Mouse (Mus musculus): ENCODE measurements around the gene Prmt2. TPM values are rescaled to one million over a fixed set of nuclear protein-coding genes. Genes with fewer than 3 reads are reported as not detected.
A peak's percentile ranks its signal among the peaks of the same experiment; 100 is the strongest.

Prmt2 gene
- polyA plus RNA-seq (2016; fragmentation: Nextera tagmentation; extraction: Ambion mirVana), result 72.6 and 94.9 TPM in 2 replicates

- Histone ChIP-seq H3K36me3 (peaks cover 6% of the 10 kb centered on the region; the same call in 1 of the 2 replicates), H3K9me3 (replicated peaks) (no peaks in the 10 kb centered on the region), H3K27ac (replicated peaks) (peak within 1 kb of the TSS; percentile 87), H3K4me3 (peak within 1 kb of the TSS; percentile 73), H3K27me3 (ENCODE audit: low read depth, poor library complexity, severe bottlenecking) (peaks cover 5% of the 10 kb centered on the region; the same call in 1 of the 2 replicates), H3K4me1 (peaks cover 21% of the 10 kb centered on the region)
- DNase-seq (ENCODE audit: low spot score), result peak; percentile 93
- under 1% methylated on average over 47 of the region's 47 CpGs for WGBS
Measured at GRCm38 (mm10) chr10:76237341-76238225, at the start of gene Prmt2. Prmt2 (minus strand) TSS chr10:76237865.

GRCm38 (mm10) chr10:76278541-76279097 is 41.0 kb upstream of the Prmt2 start:
- Histone ChIP-seq H3K4me3 (no peak overlapping the region), H3K9me3 (replicated peaks) (no peaks in the 10 kb centered on the region), H3K36me3 (peaks cover 70% of the 10 kb centered on the region), H3K27me3 (ENCODE audit: low read depth, poor library complexity, severe bottlenecking) (no peaks in the 10 kb centered on the region), H3K27ac (replicated peaks) (no peak overlapping the region), H3K4me1 (no peaks in the 10 kb centered on the region)
- 79% methylated on average over 5 of the region's 5 CpGs for WGBS
- no peak for DNase-seq (ENCODE audit: low spot score)

GRCm38 (mm10) chr10:76275256-76275655 is 37.6 kb upstream of the Prmt2 start:
- DNase-seq (ENCODE audit: low spot score), result no peak
- Histone ChIP-seq H3K4me3 (no peak overlapping the region), H3K27me3 (ENCODE audit: low read depth, poor library complexity, severe bottlenecking) (no peaks in the 10 kb centered on the region), H3K27ac (replicated peaks) (no peak overlapping the region), H3K36me3 (peaks cover 77% of the 10 kb centered on the region), H3K4me1 (no peaks in the 10 kb centered on the region), H3K9me3 (replicated peaks) (no peaks in the 10 kb centered on the region)
- WGBS, result 85% methylated on average over 10 of the region's 10 CpGs

GRCm38 (mm10) chr10:76271238-76271637 is 33.6 kb upstream of the Prmt2 start:
- Histone ChIP-seq H3K4me3 (no peak overlapping the region), H3K27ac (replicated peaks) (no peak overlapping the region), H3K36me3 (peaks cover 81% of the 10 kb centered on the region), H3K9me3 (replicated peaks) (no peaks in the 10 kb centered on the region), H3K4me1 (no peaks in the 10 kb centered on the region), H3K27me3 (ENCODE audit: low read depth, poor library complexity, severe bottlenecking) (no peaks in the 10 kb centered on the region)
- DNase-seq (ENCODE audit: low spot score), result no peak
- 59% methylated on average over 8 of the region's 8 CpGs for WGBS

DNA sequence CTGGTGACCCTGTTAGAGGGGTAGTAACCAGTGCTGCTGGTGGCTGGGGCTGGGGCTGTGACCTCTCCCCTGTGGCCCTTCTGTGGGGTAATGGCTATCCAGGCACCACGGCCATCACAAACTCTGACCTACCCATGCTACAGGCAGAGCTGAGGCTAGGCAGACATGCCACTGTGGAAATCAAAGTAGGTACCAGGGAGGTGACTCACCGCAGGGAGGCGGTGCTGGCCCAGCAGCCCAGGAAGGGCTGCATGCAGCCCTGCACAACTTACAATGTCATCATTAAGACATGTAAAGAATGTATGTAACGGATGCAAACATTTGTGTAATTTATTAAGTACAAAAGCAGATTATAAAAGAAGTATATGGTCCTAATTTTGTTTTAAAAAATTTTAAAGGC is 24.8 kb upstream of the Prmt2 start:
- DNase-seq (ENCODE audit: low spot score), result no peak
- Histone ChIP-seq H3K4me1 (peaks cover 24% of the 10 kb centered on the region), H3K4me3 (no peak overlapping the region), H3K9me3 (replicated peaks) (no peaks in the 10 kb centered on the region), H3K27ac (replicated peaks) (no peak overlapping the region), H3K27me3 (ENCODE audit: low read depth, poor library complexity, severe bottlenecking) (no peaks in the 10 kb centered on the region), H3K36me3 (peaks cover 27% of the 10 kb centered on the region)
- WGBS, result 64% methylated on average over 4 of the region's 4 CpGs

- no peak for DNase-seq (ENCODE audit: low spot score)
- H3K36me3 ChIP-seq, result peaks cover 22% of the 10 kb centered on the region
- peaks cover 24% of the 10 kb centered on the region for H3K4me1 ChIP-seq
- no peaks in the 10 kb centered on the region for H3K9me3 ChIP-seq (replicated peaks)
- H3K4me3 ChIP-seq, result no peak overlapping the region
- H3K27ac ChIP-seq (replicated peaks), result no peak overlapping the region; the same call in 1 of the 2 replicates
- H3K27me3 ChIP-seq (ENCODE audit: low read depth, poor library complexity, severe bottlenecking), result no peaks in the 10 kb centered on the region
- WGBS, result 83% methylated on average over 3 of the region's 3 CpGs
Measured at GRCm38 (mm10) chr10:76261447-76261846, 23.8 kb upstream of the Prmt2 start.

DNA sequence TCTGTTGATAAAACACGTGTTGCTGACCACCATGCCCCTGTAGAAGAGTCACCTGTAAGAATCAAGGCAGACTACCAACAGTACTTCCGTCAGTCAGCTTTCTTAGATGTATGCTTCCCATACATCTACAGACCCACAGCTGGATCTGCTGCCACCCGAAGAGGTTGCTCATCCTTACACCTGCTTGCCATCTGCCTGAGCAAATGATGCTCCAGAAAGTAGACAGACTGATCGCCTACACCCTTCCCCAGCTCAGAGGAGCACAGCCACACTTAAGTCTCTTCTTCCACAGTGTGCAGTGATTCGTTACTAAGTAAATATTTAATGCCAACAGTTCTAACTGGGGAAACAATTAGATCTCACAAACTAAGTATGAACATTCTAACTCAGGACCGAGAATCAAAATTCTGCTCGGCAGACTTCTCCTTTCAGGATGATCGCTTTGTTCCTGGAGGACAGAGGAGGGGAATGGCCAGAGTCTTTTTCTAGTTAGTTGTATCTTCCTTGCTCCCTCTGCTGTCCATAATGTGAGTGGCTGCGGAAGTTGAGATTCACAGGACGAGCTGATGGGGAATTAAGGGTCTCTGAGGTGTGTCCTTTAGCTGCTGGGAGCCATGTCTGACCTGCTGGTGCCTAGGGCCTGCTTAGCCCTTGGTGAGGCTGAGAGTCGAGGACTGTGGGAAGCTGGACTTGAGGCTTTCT is 22.8 kb upstream of the Prmt2 start:
- peak; percentile 26 for DNase-seq (ENCODE audit: low spot score)
- H3K27me3 ChIP-seq (ENCODE audit: low read depth, poor library complexity, severe bottlenecking), result no peaks in the 10 kb centered on the region
- H3K27ac ChIP-seq (replicated peaks), result peak overlapping the region; percentile 30; the same call in 1 of the 2 replicates
- WGBS, result 59% methylated on average over 11 of the region's 11 CpGs
- no peak overlapping the region for H3K4me3 ChIP-seq
- no peaks in the 10 kb centered on the region for H3K9me3 ChIP-seq (replicated peaks)
- H3K36me3 ChIP-seq, result peaks cover 13% of the 10 kb centered on the region
- H3K4me1 ChIP-seq, result peaks cover 24% of the 10 kb centered on the region

GRCm38 (mm10) chr10:76259566-76260232 is 22.0 kb upstream of the Prmt2 start:
- peak overlapping the region; percentile 30; the same call in 1 of the 2 replicates for H3K27ac ChIP-seq (replicated peaks)
- 77% methylated on average over 18 of the region's 18 CpGs for WGBS
- DNase-seq (ENCODE audit: low spot score), result peak; percentile 33
- no peaks in the 10 kb centered on the region for H3K9me3 ChIP-seq (replicated peaks)
- no peak overlapping the region for H3K4me3 ChIP-seq
- H3K36me3 ChIP-seq, result peaks cover 6% of the 10 kb centered on the region; the same call in 1 of the 2 replicates
- no peaks in the 10 kb centered on the region for H3K27me3 ChIP-seq (ENCODE audit: low read depth, poor library complexity, severe bottlenecking)
- peaks cover 24% of the 10 kb centered on the region for H3K4me1 ChIP-seq

DNA sequence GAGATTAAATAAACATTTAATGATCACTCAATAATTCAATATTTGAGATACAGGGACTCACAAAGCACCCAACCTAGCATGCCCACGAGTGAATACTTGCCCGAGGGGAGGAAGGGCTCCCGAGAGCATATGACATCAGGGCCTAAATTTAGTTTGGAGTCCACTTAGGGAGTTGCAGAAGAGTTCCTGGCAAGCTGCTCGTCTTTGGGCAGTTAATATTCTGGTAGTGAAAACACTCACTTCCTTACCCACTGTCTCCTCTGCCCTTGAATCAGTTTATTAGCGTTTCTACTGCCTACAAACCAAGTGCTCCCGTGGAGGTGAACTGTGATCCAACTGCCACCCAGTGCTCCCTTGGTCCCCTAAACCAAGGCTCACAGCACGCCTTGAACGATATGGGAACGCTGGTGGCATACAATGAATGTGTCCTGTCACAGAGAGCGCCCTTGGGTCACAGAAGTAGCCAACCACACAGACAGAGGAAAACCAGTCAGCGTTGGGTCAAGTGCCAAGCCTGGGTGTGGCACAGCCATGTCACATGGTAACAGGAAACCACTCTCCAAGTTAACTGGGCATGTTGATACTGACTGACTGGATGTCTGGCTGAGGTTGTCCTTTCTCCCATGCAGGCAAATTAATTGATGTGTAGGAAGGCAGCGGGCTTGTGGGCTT is 20.2 kb upstream of the Prmt2 start:
- H3K4me1 ChIP-seq, result peaks cover 24% of the 10 kb centered on the region
- 86% methylated on average over 12 of the region's 12 CpGs for WGBS
- no peak for DNase-seq (ENCODE audit: low spot score)
- H3K4me3 ChIP-seq, result no peak overlapping the region
- no peak overlapping the region for H3K27ac ChIP-seq (replicated peaks)
- H3K27me3 ChIP-seq (ENCODE audit: low read depth, poor library complexity, severe bottlenecking), result no peaks in the 10 kb centered on the region
- H3K9me3 ChIP-seq (replicated peaks), result no peaks in the 10 kb centered on the region
- no peaks in the 10 kb centered on the region for H3K36me3 ChIP-seq

DNA sequence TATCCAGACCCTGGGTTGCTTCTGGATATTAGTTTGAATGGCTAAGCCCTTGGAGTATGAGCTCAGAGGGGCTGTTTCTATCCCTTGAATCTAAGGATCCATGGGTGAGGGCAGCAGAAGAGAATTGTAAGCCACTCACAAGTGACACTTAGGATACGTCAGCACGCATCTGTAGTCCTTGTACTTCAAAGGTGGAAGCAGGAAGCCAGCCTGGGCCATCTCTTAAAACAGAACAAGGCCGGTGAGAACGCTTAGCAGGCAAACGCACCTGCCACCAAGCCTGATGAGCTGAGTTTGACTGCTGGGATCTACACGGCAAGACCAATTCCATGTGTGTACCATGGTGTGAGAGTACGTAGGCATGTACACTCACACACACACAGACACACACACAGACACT is 19.6 kb upstream of the Prmt2 start:
- Histone ChIP-seq H3K27ac (replicated peaks) (no peak overlapping the region), H3K36me3 (no peaks in the 10 kb centered on the region), H3K9me3 (replicated peaks) (no peaks in the 10 kb centered on the region), H3K4me3 (no peak overlapping the region), H3K4me1 (peaks cover 23% of the 10 kb centered on the region), H3K27me3 (ENCODE audit: low read depth, poor library complexity, severe bottlenecking) (no peaks in the 10 kb centered on the region)
- no peak for DNase-seq (ENCODE audit: low spot score)
- 94% methylated on average over 7 of the region's 7 CpGs for WGBS

DNA sequence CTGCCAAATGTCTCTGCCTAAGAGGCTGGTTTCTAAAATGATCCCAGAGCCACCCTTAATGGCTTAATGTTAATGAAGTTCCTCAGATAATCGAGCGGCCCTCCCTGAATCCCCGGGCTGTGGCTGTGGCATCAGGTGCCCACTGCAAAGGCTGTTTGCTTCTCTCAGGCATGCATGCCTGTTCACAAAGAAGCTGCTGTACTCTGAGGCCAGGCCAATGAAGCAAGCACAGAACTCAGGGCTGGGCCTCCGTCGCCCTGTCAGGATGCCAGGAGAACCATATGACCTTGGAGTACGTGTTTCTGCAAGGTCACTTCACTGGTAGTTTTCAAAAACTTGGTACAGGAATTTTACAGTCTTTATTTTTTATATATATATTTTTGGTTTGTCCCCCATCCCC is 18.0 kb upstream of the Prmt2 start:
- no peak overlapping the region for H3K4me3 ChIP-seq
- no peaks in the 10 kb centered on the region for H3K27me3 ChIP-seq (ENCODE audit: low read depth, poor library complexity, severe bottlenecking)
- H3K9me3 ChIP-seq (replicated peaks), result no peaks in the 10 kb centered on the region
- 89% methylated on average over 6 of the region's 6 CpGs for WGBS
- H3K27ac ChIP-seq (replicated peaks), result no peak overlapping the region
- no peaks in the 10 kb centered on the region for H3K36me3 ChIP-seq
- no peak for DNase-seq (ENCODE audit: low spot score)
- peaks cover 15% of the 10 kb centered on the region for H3K4me1 ChIP-seq

- DNase-seq (ENCODE audit: low spot score), result no peak
- no peak within 1 kb of the TSS for H3K27ac ChIP-seq (replicated peaks)
- H3K9me3 ChIP-seq (replicated peaks), result no peaks in the 10 kb centered on the region
- H3K27me3 ChIP-seq (ENCODE audit: low read depth, poor library complexity, severe bottlenecking), result no peaks in the 10 kb centered on the region
- H3K36me3 ChIP-seq, result no peaks in the 10 kb centered on the region
- WGBS, result 79% methylated on average over 4 of the region's 4 CpGs
- no peak within 1 kb of the TSS for H3K4me3 ChIP-seq
- H3K4me1 ChIP-seq, result peaks cover 2% of the 10 kb centered on the region; the same call in 1 of the 2 replicates
Measured at GRCm38 (mm10) chr10:76253536-76253935, 15.9 kb upstream of the Prmt2 start, which contains the start of gene S100b. S100b (plus strand) TSS chr10:76253853.

All from midbrain, embryonic 10.5 days (tissue).